Mouse (Mus musculus) left cerebral cortex, adult 18-20 months (tissue): ENCODE data around the gene Vmn2r40. TPM values are rescaled to one million over a fixed set of nuclear protein-coding genes. Genes with fewer than 3 reads are reported as not detected.
"Not testable (repeated sequence)": the region's sequence is repeated elsewhere in the genome, so short reads cannot be mapped to it uniquely, and the experiment has no call there.

ENCODE experiments used
- DNase-seq, 2 experiments: peaks; one replicate each; pipeline ENCODE4 v3.0.0; 2021 to 2022; ENCODE audit warnings: low spot score in 2 of 2, mixed read lengths in 1 of 2
- long read RNA-seq, 2 experiments: library from polyadenylated mRNA; stranded (forward); transcript quantifications; one replicate each; pipeline ENCODE4 v2.0.0; 2021
- total RNA-seq, 2 experiments: library from RNA; stranded (reverse); gene quantifications; 2 replicates each; pipeline ENCODE4 v1.2.3; 2021

Gene Vmn2r40
- total RNA-seq = not detected
- long read RNA-seq, experiment 1 = 0 reads
- long read RNA-seq, experiment 2 = 0 reads

- not testable (repeated sequence) for DNase-seq
Measured at GRCm38 (mm10) chr7:8931335-8931734, at the start of gene Vmn2r40. Gene Vmn2r40 (minus strand): TSS chr7:8931435.

Other genes starting within 250 kb of the Vmn2r40 start
- not detected for gene Vmn2r39, start 99.4 kb upstream of the Vmn2r40 start, total RNA-seq
- not detected for gene Vmn2r38, start 166.4 kb upstream of the Vmn2r40 start, total RNA-seq